Mouse (Mus musculus) midbrain, embryonic 15.5 days (tissue): ENCODE data around the gene Tac1. TPM values are rescaled to one million over a fixed set of nuclear protein-coding genes. Genes with fewer than 3 reads are reported as not detected.
"Not testable (repeated sequence)": the region's sequence is repeated elsewhere in the genome, so short reads cannot be mapped to it uniquely, and the experiment has no call there.

Source experiments
- ATAC-seq: fragments of 200-750 bp; cut with Nextera tagmentation; replicated peaks from 2 replicates; pipeline ENCODE4 v1.8.0; 2017; ENCODE audit warnings: moderate TSS enrichment
- H3K27ac ChIP-seq: fragments of 300-500 bp; sonication (generic); 2 replicates; pipeline ENCODE4 v1.5.1; 2015; ENCODE audit warnings: mild to moderate bottlenecking, inconsistent platforms
- H3K27me3 ChIP-seq: fragments of 300-500 bp; sonication (generic); replicated peaks from 2 replicates; pipeline ENCODE4 v1.6.1; 2015; ENCODE audit warnings: inconsistent platforms
- H3K36me3 ChIP-seq: fragments of 300-500 bp; sonication (generic); replicated peaks from 2 replicates; pipeline ENCODE4 v1.6.1; 2015; ENCODE audit warnings: inconsistent platforms
- H3K4me1 ChIP-seq: fragments of 300-500 bp; sonication (generic); 2 replicates; pipeline ENCODE4 v1.6.1; 2015; ENCODE audit warnings: inconsistent platforms
- H3K4me2 ChIP-seq: fragments of 300-500 bp; sonication (generic); 2 replicates; pipeline ENCODE4 v1.6.1; 2015; ENCODE audit warnings: inconsistent platforms, mild to moderate bottlenecking, moderate library complexity
- H3K4me3 ChIP-seq: fragments of 300-500 bp; sonication (generic); 2 replicates; pipeline ENCODE4 v1.5.1; 2015; ENCODE audit warnings: mild to moderate bottlenecking, inconsistent platforms
- H3K9ac ChIP-seq: fragments of 300-500 bp; sonication (generic); 2 replicates; pipeline ENCODE4 v1.6.1; 2015; ENCODE audit warnings: mild to moderate bottlenecking, inconsistent platforms
- H3K9me3 ChIP-seq: fragments of 300-500 bp; sonication (generic); 2 replicates; pipeline ENCODE4 v1.6.1; 2016; ENCODE audit warnings: inconsistent platforms
- WGBS: fragments of 180-500 bp; shearing (Covaris S2); methylation state at CpG from one replicate; pipeline ENCODE4 v1.1.7; 2015; ENCODE audit warnings: mixed read lengths; 5-methylcytosine and 5-hydroxymethylcytosine counted together
- polyA plus RNA-seq: library from polyadenylated mRNA; unstranded; fragments of >200 nt; fragmentation: Nextera tagmentation; extraction: Ambion mirVana; gene quantifications from 2 replicates; pipeline ENCODE4 v1.2.1, GENCODE M21; 2015

Tac1 gene
- 96.5 and 105 TPM in 2 replicates for polyA plus RNA-seq

GRCm38 (mm10) chr6:7554829-7555391, at the start of gene Tac1:
Gene Tac1, plus strand, starts transcription at chr6:7554879.
- Histone ChIP-seq H3K36me3 (no peaks in the 10 kb centered on the region), H3K4me1 (peaks cover 22% of the 10 kb centered on the region), H3K9ac (peak within 1 kb of the TSS; percentile 43), H3K9me3 (no peaks in the 10 kb centered on the region), H3K27me3 (peaks cover 23% of the 10 kb centered on the region; the same call in 1 of the 2 replicates), H3K4me3 (peak within 1 kb of the TSS; percentile 46), H3K27ac (no peak within 1 kb of the TSS), H3K4me2 (peak within 1 kb of the TSS; percentile 85)
- 1% methylated on average over 37 of the region's 37 CpGs for WGBS
- ATAC-seq: peak; percentile 88

- not testable (repeated sequence) for ATAC-seq
Observed at GRCm38 (mm10) chr6:7543511-7543910, 11.2 kb upstream of the Tac1 start.

GRCm38 (mm10) chr6:7555688-7556476, 1.2 kb downstream of the Tac1 start:
- peak; percentile 54 for ATAC-seq
- Histone ChIP-seq H3K9me3 (no peaks in the 10 kb centered on the region), H3K36me3 (no peaks in the 10 kb centered on the region), H3K4me3 (peak overlapping the region; percentile 46), H3K9ac (no peak overlapping the region; the same call in 1 of the 2 replicates), H3K4me1 (peaks cover 22% of the 10 kb centered on the region), H3K27me3 (peaks cover 23% of the 10 kb centered on the region; the same call in 1 of the 2 replicates), H3K4me2 (peak overlapping the region; percentile 85), H3K27ac (no peak overlapping the region)
- 1% methylated on average over 25 of the region's 25 CpGs for WGBS

More at GRCm38 (mm10) chr6:7543511-7543910, 11.2 kb upstream of the Tac1 start:
- H3K27ac ChIP-seq, H3K36me3 ChIP-seq, H3K4me3 ChIP-seq, H3K4me1 ChIP-seq, H3K4me2 ChIP-seq, H3K27me3 ChIP-seq, H3K9me3 ChIP-seq, H3K9ac ChIP-seq: not testable (repeated sequence)
- 82% methylated on average over 2 of the region's 2 CpGs for WGBS

- Histone ChIP-seq H3K4me2 (no peak overlapping the region), H3K4me3 (no peak overlapping the region), H3K27ac (no peak overlapping the region), H3K9ac (no peak overlapping the region), H3K4me1 (peaks cover 22% of the 10 kb centered on the region), H3K27me3 (peaks cover 23% of the 10 kb centered on the region; the same call in 1 of the 2 replicates), H3K36me3 (no peaks in the 10 kb centered on the region), H3K9me3 (no peaks in the 10 kb centered on the region)
- peak; percentile 62 for ATAC-seq
Observed at GRCm38 (mm10) chr6:7558164-7558563, 3.5 kb downstream of the Tac1 start.

GRCm38 (mm10) chr6:7562524-7562923, 7.8 kb downstream of the Tac1 start:
- H3K4me3 ChIP-seq: no peak overlapping the region
- no peak overlapping the region for H3K27ac ChIP-seq
- ATAC-seq: no peak; the same call in 1 of the 2 replicates
- no peaks in the 10 kb centered on the region for H3K4me1 ChIP-seq
- H3K9me3 ChIP-seq: no peaks in the 10 kb centered on the region
- H3K36me3 ChIP-seq: no peaks in the 10 kb centered on the region
- no peaks in the 10 kb centered on the region for H3K27me3 ChIP-seq
- WGBS: 53% methylated on average over 6 of the region's 6 CpGs
- no peak overlapping the region for H3K9ac ChIP-seq
- no peak overlapping the region for H3K4me2 ChIP-seq

- 90% methylated on average over 3 of the region's 3 CpGs for WGBS
- Histone ChIP-seq H3K27me3 (no peaks in the 10 kb centered on the region), H3K4me1 (no peaks in the 10 kb centered on the region), H3K9ac (no peak overlapping the region), H3K36me3 (no peaks in the 10 kb centered on the region), H3K4me2 (no peak overlapping the region), H3K27ac (no peak overlapping the region), H3K9me3 (no peaks in the 10 kb centered on the region), H3K4me3 (no peak overlapping the region)
- no peak for ATAC-seq
Observed at GRCm38 (mm10) chr6:7564537-7564936, 9.9 kb downstream of the Tac1 start.

GRCm38 (mm10) chr6:7571144-7571543, 16.5 kb downstream of the Tac1 start:
- 83% methylated on average over 1 of the region's 1 CpGs for WGBS
- Histone ChIP-seq H3K9me3 (no peaks in the 10 kb centered on the region), H3K36me3 (no peaks in the 10 kb centered on the region), H3K27ac (no peak overlapping the region), H3K9ac (no peak overlapping the region), H3K4me3 (no peak overlapping the region), H3K27me3 (no peaks in the 10 kb centered on the region), H3K4me2 (no peak overlapping the region), H3K4me1 (no peaks in the 10 kb centered on the region)
- ATAC-seq: no peak

- Histone ChIP-seq H3K4me3 (no peak overlapping the region), H3K4me1 (no peaks in the 10 kb centered on the region), H3K36me3 (no peaks in the 10 kb centered on the region), H3K9me3 (no peaks in the 10 kb centered on the region), H3K4me2 (no peak overlapping the region), H3K9ac (no peak overlapping the region), H3K27ac (no peak overlapping the region), H3K27me3 (no peaks in the 10 kb centered on the region)
- no peak for ATAC-seq
- WGBS: 83% methylated on average over 1 of the region's 1 CpGs
Observed at GRCm38 (mm10) chr6:7578031-7578430, 23.4 kb downstream of the Tac1 start.

- Histone ChIP-seq H3K9me3 (no peaks in the 10 kb centered on the region), H3K4me2 (no peak overlapping the region), H3K36me3 (no peaks in the 10 kb centered on the region), H3K27me3 (no peaks in the 10 kb centered on the region), H3K4me1 (no peaks in the 10 kb centered on the region), H3K9ac (no peak overlapping the region), H3K27ac (no peak overlapping the region), H3K4me3 (no peak overlapping the region)
- WGBS: 93% methylated on average over 2 of the region's 2 CpGs
- no peak for ATAC-seq
Observed at GRCm38 (mm10) chr6:7594445-7594844, 39.8 kb downstream of the Tac1 start.

GRCm38 (mm10) chr6:7598416-7598815, 43.7 kb downstream of the Tac1 start:
- WGBS: 93% methylated on average over 5 of the region's 5 CpGs
- H3K9ac ChIP-seq: no peak overlapping the region
- no peak overlapping the region for H3K27ac ChIP-seq
- no peak for ATAC-seq
- no peak overlapping the region for H3K4me2 ChIP-seq
- H3K27me3 ChIP-seq: no peaks in the 10 kb centered on the region
- H3K36me3 ChIP-seq: no peaks in the 10 kb centered on the region
- H3K4me3 ChIP-seq: no peak overlapping the region
- no peaks in the 10 kb centered on the region for H3K4me1 ChIP-seq
- no peaks in the 10 kb centered on the region for H3K9me3 ChIP-seq

- Histone ChIP-seq H3K9me3 (no peaks in the 10 kb centered on the region), H3K9ac (no peak overlapping the region), H3K4me1 (no peaks in the 10 kb centered on the region), H3K36me3 (no peaks in the 10 kb centered on the region), H3K4me2 (no peak overlapping the region), H3K4me3 (no peak overlapping the region), H3K27ac (no peak overlapping the region), H3K27me3 (no peaks in the 10 kb centered on the region)
- no peak for ATAC-seq
- 80% methylated on average over 2 of the region's 2 CpGs for WGBS
Observed at GRCm38 (mm10) chr6:7600228-7600627, 45.5 kb downstream of the Tac1 start.

- Histone ChIP-seq H3K9ac (no peak overlapping the region), H3K4me1 (no peaks in the 10 kb centered on the region), H3K36me3 (no peaks in the 10 kb centered on the region), H3K27ac (no peak overlapping the region), H3K9me3 (no peaks in the 10 kb centered on the region), H3K27me3 (no peaks in the 10 kb centered on the region), H3K4me3 (no peak overlapping the region), H3K4me2 (no peak overlapping the region)
- ATAC-seq: no peak
- 53% methylated on average over 4 of the region's 4 CpGs for WGBS
Observed at GRCm38 (mm10) chr6:7601353-7602094, 46.8 kb downstream of the Tac1 start.
